Mouse (Mus musculus): ENCODE data around the gene 1700015G11Rik. TPM values are rescaled to one million over a fixed set of nuclear protein-coding genes. Genes with fewer than 3 reads are reported as not detected.

Gene 1700015G11Rik
- polyA plus RNA-seq (2015; fragmentation: Nextera tagmentation; extraction: Ambion mirVana): not detected in 2 replicates

GRCm38 (mm10) chr7:52015628-52016027, at the start of gene 1700015G11Rik:
1700015G11Rik (minus strand) TSS chr7:52015728.
- 88% methylated on average over 3 of the region's 3 CpGs for WGBS
- Histone ChIP-seq H3K4me2 (replicated peaks) (no peak within 1 kb of the TSS), H3K36me3 (no peaks in the 10 kb centered on the region), H3K27me3 (replicated peaks) (no peaks in the 10 kb centered on the region), H3K9me3 (no peaks in the 10 kb centered on the region), H3K4me3 (replicated peaks) (no peak within 1 kb of the TSS), H3K27ac (no peak within 1 kb of the TSS), H3K9ac (no peak within 1 kb of the TSS), H3K4me1 (replicated peaks) (no peaks in the 10 kb centered on the region)
- no peak for ATAC-seq

GRCm38 (mm10) chr7:52056954-52057353, 41.4 kb upstream of the 1700015G11Rik start:
- WGBS: 80% methylated on average over 2 of the region's 2 CpGs

DNA sequence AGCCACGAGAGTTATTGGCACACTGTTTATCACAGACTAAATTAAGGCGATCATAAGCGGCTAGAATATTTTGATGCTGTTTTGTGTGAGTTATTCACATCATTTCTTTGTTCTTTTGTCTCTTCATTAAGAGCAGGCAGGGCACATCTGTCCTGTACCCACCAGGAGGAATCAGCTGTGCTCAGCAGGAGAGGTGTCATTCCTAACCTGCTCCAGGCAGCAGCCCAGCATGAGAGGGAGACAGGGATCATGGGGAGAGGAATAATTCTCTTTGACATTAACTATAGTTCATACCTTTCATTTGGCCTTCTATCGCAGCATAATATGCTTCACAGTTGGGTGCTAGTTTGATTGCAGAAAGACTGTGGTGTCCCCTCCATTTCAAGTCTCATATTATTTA, 40.7 kb upstream of the 1700015G11Rik start:
- Histone ChIP-seq H3K4me1 (replicated peaks) (no peaks in the 10 kb centered on the region), H3K36me3 (no peaks in the 10 kb centered on the region), H3K4me3 (replicated peaks) (no peak overlapping the region), H3K27me3 (replicated peaks) (no peaks in the 10 kb centered on the region), H3K9ac (no peak overlapping the region), H3K9me3 (no peaks in the 10 kb centered on the region), H3K4me2 (replicated peaks) (no peak overlapping the region), H3K27ac (no peak overlapping the region)
- no peak for ATAC-seq
- WGBS: 77% methylated on average over 4 of the region's 4 CpGs

More at GRCm38 (mm10) chr7:52056954-52057353, 41.4 kb upstream of the 1700015G11Rik start:
- no peaks in the 10 kb centered on the region for H3K36me3 ChIP-seq
- H3K27ac ChIP-seq: no peak overlapping the region
- H3K4me1 ChIP-seq (replicated peaks): no peaks in the 10 kb centered on the region
- H3K4me3 ChIP-seq (replicated peaks): no peak overlapping the region
- no peaks in the 10 kb centered on the region for H3K9me3 ChIP-seq
- no peak overlapping the region for H3K9ac ChIP-seq
- no peak for ATAC-seq
- no peak overlapping the region for H3K4me2 ChIP-seq (replicated peaks)
- H3K27me3 ChIP-seq (replicated peaks): no peaks in the 10 kb centered on the region

- Histone ChIP-seq H3K4me2 (replicated peaks) (no peak overlapping the region), H3K9me3 (no peaks in the 10 kb centered on the region), H3K9ac (no peak overlapping the region), H3K36me3 (no peaks in the 10 kb centered on the region), H3K27ac (no peak overlapping the region), H3K4me3 (replicated peaks) (no peak overlapping the region), H3K27me3 (replicated peaks) (no peaks in the 10 kb centered on the region), H3K4me1 (replicated peaks) (no peaks in the 10 kb centered on the region)
- 58% methylated on average over 2 of the region's 2 CpGs for WGBS
- ATAC-seq: no peak
These were observed 40.3 kb upstream of the 1700015G11Rik start for GRCm38 (mm10) chr7:52055831-52056230.

DNA sequence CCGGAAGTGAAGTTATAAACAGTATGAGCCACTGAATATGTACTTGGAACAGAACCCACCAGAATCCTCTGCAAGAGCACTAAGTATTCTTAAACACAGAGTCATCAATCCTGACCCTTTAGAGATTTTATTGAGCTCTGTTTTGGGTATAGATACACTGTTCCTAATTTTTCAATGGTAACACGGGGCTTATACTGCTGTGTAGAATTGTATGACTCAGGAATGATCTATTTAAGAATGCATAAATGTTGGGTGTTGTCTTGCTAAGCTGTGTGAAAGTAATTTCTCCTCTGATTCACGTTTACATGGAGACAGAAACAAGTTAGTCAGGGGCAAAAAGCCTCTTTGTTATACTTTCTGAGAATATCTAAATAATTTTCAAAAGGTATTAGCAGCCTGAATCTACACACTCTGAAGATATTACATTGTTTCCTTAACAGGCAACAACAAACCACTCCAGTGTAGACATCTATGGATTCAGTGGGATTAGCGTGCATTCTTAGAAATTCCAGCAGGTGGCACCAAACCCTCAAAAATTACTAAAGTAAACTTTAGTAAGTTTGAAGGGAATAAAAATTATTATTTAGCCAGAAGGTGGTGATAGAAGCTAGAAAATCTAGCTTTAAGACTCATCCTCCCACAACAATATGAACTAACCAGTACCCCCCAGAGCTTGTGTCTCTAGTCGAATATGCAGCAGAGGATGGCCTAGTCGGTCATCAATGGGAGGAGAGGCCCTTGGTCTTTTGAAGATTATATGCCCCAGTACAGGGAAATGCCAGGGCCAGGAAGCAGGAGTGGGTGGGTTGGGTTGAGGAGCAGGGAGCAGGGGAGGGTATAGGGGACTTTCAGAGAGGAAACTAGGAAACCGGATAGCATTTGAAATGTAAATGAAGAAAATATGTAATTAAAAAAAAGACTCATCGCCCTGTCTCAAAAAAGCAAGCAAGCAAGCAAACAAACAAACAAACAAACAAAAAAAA, 22.4 kb upstream of the 1700015G11Rik start:
- Histone ChIP-seq H3K9me3 (no peaks in the 10 kb centered on the region), H3K4me1 (replicated peaks) (no peaks in the 10 kb centered on the region), H3K4me2 (replicated peaks) (no peak overlapping the region), H3K4me3 (replicated peaks) (no peak overlapping the region), H3K27ac (no peak overlapping the region), H3K36me3 (no peaks in the 10 kb centered on the region), H3K27me3 (replicated peaks) (no peaks in the 10 kb centered on the region), H3K9ac (no peak overlapping the region)
- ATAC-seq: peak; percentile 36
- 45% methylated on average over 8 of the region's 8 CpGs for WGBS

GRCm38 (mm10) chr7:52024050-52024626, 8.6 kb upstream of the 1700015G11Rik start:
- Histone ChIP-seq H3K9me3 (no peaks in the 10 kb centered on the region), H3K27ac (no peak overlapping the region), H3K36me3 (no peaks in the 10 kb centered on the region), H3K4me2 (replicated peaks) (no peak overlapping the region), H3K27me3 (replicated peaks) (no peaks in the 10 kb centered on the region), H3K4me1 (replicated peaks) (no peaks in the 10 kb centered on the region), H3K9ac (no peak overlapping the region), H3K4me3 (replicated peaks) (no peak overlapping the region)
- ATAC-seq: no peak
- 83% methylated on average over 5 of the region's 5 CpGs for WGBS

- H3K27me3 ChIP-seq (replicated peaks): no peaks in the 10 kb centered on the region
- H3K9me3 ChIP-seq: no peaks in the 10 kb centered on the region
- H3K4me2 ChIP-seq (replicated peaks): no peak overlapping the region
- 79% methylated on average over 4 of the region's 4 CpGs for WGBS
- H3K4me3 ChIP-seq (replicated peaks): no peak overlapping the region
- no peaks in the 10 kb centered on the region for H3K36me3 ChIP-seq
- ATAC-seq: no peak
- no peak overlapping the region for H3K27ac ChIP-seq
- no peak overlapping the region for H3K9ac ChIP-seq
- H3K4me1 ChIP-seq (replicated peaks): no peaks in the 10 kb centered on the region
These were observed 6.5 kb upstream of the 1700015G11Rik start for GRCm38 (mm10) chr7:52022039-52022438.

- H3K9me3 ChIP-seq: no peaks in the 10 kb centered on the region
- 87% methylated on average over 1 of the region's 1 CpGs for WGBS
These were observed 348 bp downstream of the 1700015G11Rik start for GRCm38 (mm10) chr7:52015180-52015579.

DNA sequence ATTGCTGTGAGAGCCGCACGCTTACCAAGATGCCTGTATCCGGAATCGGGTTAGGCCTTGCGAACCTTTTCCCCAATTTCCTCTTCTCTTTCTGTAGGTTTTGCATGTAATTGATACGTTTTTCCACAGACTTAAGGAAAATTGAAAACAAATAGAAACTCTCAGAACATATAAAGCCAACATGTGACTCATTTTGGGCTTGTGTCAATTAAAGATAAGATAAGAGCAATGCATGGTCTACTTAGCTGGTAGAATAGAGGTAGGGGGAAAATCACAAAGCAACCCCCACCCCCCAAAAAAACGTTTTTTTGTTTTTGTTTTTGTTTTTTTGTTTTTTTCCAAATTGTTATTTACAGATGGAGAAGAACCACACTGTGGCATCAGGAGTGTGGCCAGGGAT, 2.1 kb downstream of the 1700015G11Rik start:
- 78% methylated on average over 7 of the region's 7 CpGs for WGBS
- H3K27me3 ChIP-seq (replicated peaks): no peaks in the 10 kb centered on the region

More at GRCm38 (mm10) chr7:52015180-52015579, 348 bp downstream of the 1700015G11Rik start:
- Histone ChIP-seq H3K9ac (no peak overlapping the region), H3K36me3 (no peaks in the 10 kb centered on the region), H3K4me1 (replicated peaks) (no peaks in the 10 kb centered on the region), H3K4me2 (replicated peaks) (no peak overlapping the region), H3K27ac (no peak overlapping the region), H3K4me3 (replicated peaks) (no peak overlapping the region), H3K27me3 (replicated peaks) (no peaks in the 10 kb centered on the region)
- no peak for ATAC-seq

DNA sequence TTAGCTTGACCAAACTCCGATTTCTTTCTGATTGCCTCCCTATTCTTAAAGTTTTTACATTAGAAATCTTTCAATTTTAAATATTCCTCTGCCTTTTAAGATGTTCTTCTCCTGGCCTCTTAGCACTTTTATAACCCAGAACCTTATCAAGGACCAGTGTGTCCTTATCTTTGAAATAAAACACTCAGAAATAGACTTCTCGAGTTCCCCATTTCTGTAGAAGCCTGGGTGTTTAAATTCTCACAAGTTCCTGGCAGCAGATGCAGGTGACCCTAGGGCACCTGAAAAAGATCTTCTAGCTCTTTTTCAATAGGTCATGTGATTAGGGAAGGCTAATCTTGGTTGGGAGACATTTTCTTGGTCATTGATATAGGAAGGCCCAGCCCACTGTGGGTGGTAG, 8.4 kb downstream of the 1700015G11Rik start:
- Histone ChIP-seq H3K27me3 (replicated peaks) (no peaks in the 10 kb centered on the region), H3K27ac (no peak overlapping the region), H3K4me3 (replicated peaks) (no peak overlapping the region), H3K9me3 (no peaks in the 10 kb centered on the region), H3K4me2 (replicated peaks) (peak overlapping the region; percentile 0; the same call in 1 of the 2 replicates), H3K9ac (no peak overlapping the region), H3K4me1 (replicated peaks) (no peaks in the 10 kb centered on the region), H3K36me3 (no peaks in the 10 kb centered on the region)
- ATAC-seq: no peak
- WGBS: 62% methylated on average over 2 of the region's 2 CpGs

More for the DNA sequence above, 2.1 kb downstream of the 1700015G11Rik start:
- Histone ChIP-seq H3K27ac (no peak overlapping the region), H3K4me3 (replicated peaks) (no peak overlapping the region), H3K36me3 (no peaks in the 10 kb centered on the region), H3K9ac (no peak overlapping the region), H3K4me2 (replicated peaks) (no peak overlapping the region), H3K4me1 (replicated peaks) (no peaks in the 10 kb centered on the region), H3K9me3 (no peaks in the 10 kb centered on the region)
- ATAC-seq: no peak

DNA sequence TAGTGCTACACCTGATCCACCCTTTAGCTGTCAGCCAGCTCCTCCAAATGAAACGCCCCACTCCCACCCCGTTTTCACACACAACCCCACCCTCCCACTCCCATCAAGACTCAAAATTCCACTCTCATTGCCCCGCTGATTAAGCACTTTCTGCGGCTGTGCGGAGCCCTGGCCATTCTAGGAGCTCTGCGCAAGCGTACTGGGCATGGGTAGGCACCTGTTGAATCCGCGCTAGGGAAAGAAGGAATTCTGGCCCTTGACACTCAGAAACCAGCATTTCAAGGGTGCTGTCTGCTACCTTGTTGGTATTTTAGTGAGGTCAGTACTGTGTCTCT, 9.3 kb downstream of the 1700015G11Rik start:
- H3K27me3 ChIP-seq (replicated peaks): no peaks in the 10 kb centered on the region
- no peaks in the 10 kb centered on the region for H3K4me1 ChIP-seq (replicated peaks)
- no peaks in the 10 kb centered on the region for H3K9me3 ChIP-seq
- peak overlapping the region; percentile 56; the same call in 1 of the 2 replicates for H3K27ac ChIP-seq
- peak overlapping the region; percentile 61 for H3K4me3 ChIP-seq (replicated peaks)
- peak overlapping the region; percentile 78 for H3K4me2 ChIP-seq (replicated peaks)
- no peaks in the 10 kb centered on the region for H3K36me3 ChIP-seq
- H3K9ac ChIP-seq: no peak overlapping the region
- no peak for ATAC-seq
- 2% methylated on average over 9 of the region's 9 CpGs for WGBS

- Histone ChIP-seq H3K27me3 (replicated peaks) (no peaks in the 10 kb centered on the region), H3K36me3 (no peaks in the 10 kb centered on the region), H3K4me2 (replicated peaks) (peak within 1 kb of the TSS; percentile 78), H3K9me3 (no peaks in the 10 kb centered on the region), H3K9ac (peak within 1 kb of the TSS; percentile 56), H3K4me1 (replicated peaks) (no peaks in the 10 kb centered on the region), H3K4me3 (replicated peaks) (peak within 1 kb of the TSS; percentile 61), H3K27ac (peak within 1 kb of the TSS; percentile 81)
- ATAC-seq: peak; percentile 96
- WGBS: 2% methylated on average over 40 of the region's 47 CpGs
These were observed 9.8 kb downstream of the 1700015G11Rik start, which contains the start of gene Svip for GRCm38 (mm10) chr7:52005511-52006295. Svip (minus strand) TSS chr7:52006018.
